9 mouse cellular contexts compared by ENCODE assay signal in genomic region chr7:35628496-35628895, GRCm38 (mm10). TPM values are rescaled to one million over a fixed set of nuclear protein-coding genes. Genes with fewer than 3 reads are reported as not detected.
DNase-seq lines count a peak whose midpoint lies in the region; ATAC-seq and TF ChIP-seq lines count a peak whose summit lies in the region.
"Had no signal": no experiment of that assay in that cellular context is flagged by ENCODE, and none has a peak within 500 bp of the region (broad histone marks: within the 10 kb centered on the region; RNA-seq: fewer than 3 reads in every experiment).

No protein-coding gene starts in this region.

- H3K4me3 ChIP-seq in heart, embryonic 11.5 days (ENCODE audit: low read depth, low read length) = no peak overlapping the region
- no peak overlapping the region for H3K4me3 ChIP-seq in thymus, adult 2 months (ENCODE audit: control insufficient read depth, insufficient read depth, low read length)
- H3K4me3 ChIP-seq: erythroblast, embryonic 14.5 days had no signal

- H3K4me1 ChIP-seq in heart, embryonic 11.5 days (ENCODE audit: control insufficient read depth, insufficient read depth, low read length) = no peaks in the 10 kb centered on the region
- no peaks in the 10 kb centered on the region for H3K4me1 ChIP-seq in thymus, adult 2 months (replicated peaks; ENCODE audit: control insufficient read depth, insufficient read depth, low read length)

- DNase-seq in heart, postnatal 4 days = peak; percentile 26
- DNase-seq in thymus, adult 2 months = peak; percentile 40
- DNase-seq in thymus, adult 18-20 months = no peak
- peak; percentile 43 for DNase-seq in embryo, embryonic 10.5 days (ENCODE audit: low spot score)
- no peak for DNase-seq in left cerebral cortex, postnatal 36 days (ENCODE audit: low spot score in 2 of 2)

- intact Hi-C loops in left cerebral cortex, postnatal 36 days (cut with DNase I) = no loop called here

- ATAC-seq in heart, embryonic 11.5 days (replicated peaks; ENCODE audit: insufficient number of reproducible peaks, low FRiP score, low TSS enrichment) = no peak
- 0 out of 2 replicates have a peak, but pooled peaks have one; percentile 58 for ATAC-seq in megakaryocyte-erythroid progenitor cell, adult 5-6 weeks (replicated peaks; ENCODE audit: low FRiP score, low TSS enrichment, poor library complexity, severe bottlenecking)
- ATAC-seq in inflammation-experienced regulatory T-cells, adult 6 months = no peak

- H3K36me3 ChIP-seq in heart, embryonic 11.5 days (ENCODE audit: control insufficient read depth, insufficient read depth, low read length) = peaks cover 32% of the 10 kb centered on the region
- H3K36me3 ChIP-seq in thymus, adult 2 months (ENCODE audit: control insufficient read depth, insufficient read depth, low read length) = no peaks in the 10 kb centered on the region; the same call in 1 of the 2 replicates

- H3K4me2 ChIP-seq in heart, embryonic 11.5 days = no peak overlapping the region

- H3K27me3 ChIP-seq in heart, embryonic 11.5 days (ENCODE audit: control insufficient read depth, insufficient read depth, low read length) = no peaks in the 10 kb centered on the region
- no peaks in the 10 kb centered on the region for H3K27me3 ChIP-seq in thymus, adult 2 months (ENCODE audit: control insufficient read depth, insufficient read depth, low read length)

- 72% methylated on average over 5 of the region's 5 CpGs for WGBS in heart, embryonic 11.5 days (ENCODE audit: insufficient replicate concordance)
- 84% methylated on average over 5 of the region's 5 CpGs for WGBS in thymus, adult 2 months

- H3K27ac ChIP-seq in heart, embryonic 11.5 days (ENCODE audit: low read depth, low read length) = no peak overlapping the region
- no peak overlapping the region for H3K27ac ChIP-seq in thymus, adult 2 months (ENCODE audit: control insufficient read depth, insufficient read depth, low read length)

- H3K9me3 ChIP-seq in heart, embryonic 11.5 days (replicated peaks; ENCODE audit: control insufficient read depth, low read length) = no peaks in the 10 kb centered on the region

- peak; percentile 51; the same call in 1 of the 2 replicates for TF ChIP-seq CTCF in thymus, adult 2 months (IDR thresholded peaks at IDR 0.05; ENCODE audit: borderline replicate concordance, control insufficient read depth, extremely low read depth, insufficient read depth, low read length, poor library complexity)

- TF ChIP-seq POLR2A in thymus, adult 2 months (IDR thresholded peaks at IDR 0.05; ENCODE audit: control insufficient read depth, extremely low read depth, insufficient read depth, low read length, poor library complexity) = no peak

- no peak overlapping the region for H3K9ac ChIP-seq in heart, embryonic 11.5 days (ENCODE audit: low read depth, low read length)

RNA-seq across cellular contexts. Expression of gene Pdcd5, which starts 18.8 kb away (rescaled TPM):
- total RNA-seq in heart, postnatal 4 days (2021) = 100 to 1,000 TPM; 130 to 142 TPM
- polyA plus RNA-seq in heart, embryonic 11.5 days (2014; fragmentation: Nextera tagmentation; extraction: Ambion mirVana) = 296 and 323 TPM in 2 replicates
- 47.6 and 50.1 TPM in 2 replicates for polyA plus RNA-seq in thymus, adult 2 months (2012; rRNA removed)
- 208 and 214 TPM in 2 replicates for total RNA-seq in megakaryocyte-erythroid progenitor cell, adult 5-6 weeks (2014; fragmentation: Nextera tagmentation)
- total RNA-seq in megakaryocyte-erythroid progenitor cell, adult 5-6 weeks (2017) = 145 and 165 TPM in 2 replicates
- 10 to 100 TPM; 64.1 to 81.9 (median 67.9) TPM for polyA plus RNA-seq in inflammation-experienced regulatory T-cells, adult 6 months (2017; shearing (Covaris generic))
- 10 to 100 TPM; 69.4 to 71.6 TPM for total RNA-seq in left cerebral cortex, postnatal 36 days (2021)

RNA-seq across cellular contexts. Expression of gene Ankrd27, which starts 42.5 kb away (rescaled TPM):
- 10 to 100 TPM; 12.1 to 15.2 TPM for total RNA-seq in heart, postnatal 4 days (2021)
- polyA plus RNA-seq in heart, embryonic 11.5 days (2014; fragmentation: Nextera tagmentation; extraction: Ambion mirVana) = 15.5 and 18.8 TPM in 2 replicates
- polyA plus RNA-seq in thymus, adult 2 months (2012; rRNA removed) = 41.6 and 44.9 TPM in 2 replicates
- total RNA-seq in megakaryocyte-erythroid progenitor cell, adult 5-6 weeks (2014; fragmentation: Nextera tagmentation) = 56.5 and 74.1 TPM in 2 replicates
- 45.4 and 57.9 TPM in 2 replicates for total RNA-seq in megakaryocyte-erythroid progenitor cell, adult 5-6 weeks (2017)
- polyA plus RNA-seq in inflammation-experienced regulatory T-cells, adult 6 months (2017; shearing (Covaris generic)) = 10 to 100 TPM; 44.9 to 51.8 (median 50.5) TPM
- total RNA-seq in left cerebral cortex, postnatal 36 days (2021) = 10 to 100 TPM; 40.6 to 43.9 TPM

RNA-seq across cellular contexts. Expression of gene Rgs9bp, which starts 43.1 kb away (rescaled TPM):
- total RNA-seq in heart, postnatal 4 days (2021) = under 1 TPM; 0.09 to 0.14 TPM
- polyA plus RNA-seq in heart, embryonic 11.5 days (2014; fragmentation: Nextera tagmentation; extraction: Ambion mirVana) = 1.0 and 1.7 TPM in 2 replicates
- 0.26 TPM in 2 replicates for polyA plus RNA-seq in thymus, adult 2 months (2012; rRNA removed)
- total RNA-seq in megakaryocyte-erythroid progenitor cell, adult 5-6 weeks (2014; fragmentation: Nextera tagmentation) = 4.6 and 5.6 TPM in 2 replicates
- 3.1 and 4.0 TPM in 2 replicates for total RNA-seq in megakaryocyte-erythroid progenitor cell, adult 5-6 weeks (2017)
- polyA plus RNA-seq in inflammation-experienced regulatory T-cells, adult 6 months (2017; shearing (Covaris generic)) = not detected
- total RNA-seq in left cerebral cortex, postnatal 36 days (2021) = under 1 TPM; 0.57 TPM
- polyA plus RNA-seq: erythroblast, embryonic 14.5 days had no signal

Comparison
In these comparisons a context has a peak if more than half of its experiments do, and no peak if none do; other contexts are left out.
1. DNase-seq: peak in heart, postnatal 4 days (single experiment), thymus, adult 2 months (single experiment) and embryo, embryonic 10.5 days (single experiment); none in thymus, adult 18-20 months (0 of 2) and left cerebral cortex, postnatal 36 days (0 of 2).